Mouse (Mus musculus): ENCODE data around the gene Vangl1. TPM values are rescaled to one million over a fixed set of nuclear protein-coding genes. Genes with fewer than 3 reads are reported as not detected.
A peak's percentile ranks its signal among the peaks of the same experiment; 100 is the strongest.

Vangl1 gene
- total RNA-seq, 1 experiment from 2014 or later: 38.9 TPM

- no peak for DNase-seq
These were observed 61.5 kb downstream of the Vangl1 start for GRCm38 (mm10) chr3:102142947-102143346.

- DNase-seq: no peak
These were observed 62.6 kb downstream of the Vangl1 start for GRCm38 (mm10) chr3:102141893-102142292.

GRCm38 (mm10) chr3:102141451-102141850 lies 63.0 kb downstream of the Vangl1 start:
- no peak for DNase-seq

GRCm38 (mm10) chr3:102140606-102141005 lies 63.9 kb downstream of the Vangl1 start:
- no peak for DNase-seq

- no peak for DNase-seq
These were observed 65.6 kb downstream of the Vangl1 start for GRCm38 (mm10) chr3:102138899-102139298.

- no peak for DNase-seq
These were observed 67.3 kb downstream of the Vangl1 start for GRCm38 (mm10) chr3:102137158-102137557.

DNA sequence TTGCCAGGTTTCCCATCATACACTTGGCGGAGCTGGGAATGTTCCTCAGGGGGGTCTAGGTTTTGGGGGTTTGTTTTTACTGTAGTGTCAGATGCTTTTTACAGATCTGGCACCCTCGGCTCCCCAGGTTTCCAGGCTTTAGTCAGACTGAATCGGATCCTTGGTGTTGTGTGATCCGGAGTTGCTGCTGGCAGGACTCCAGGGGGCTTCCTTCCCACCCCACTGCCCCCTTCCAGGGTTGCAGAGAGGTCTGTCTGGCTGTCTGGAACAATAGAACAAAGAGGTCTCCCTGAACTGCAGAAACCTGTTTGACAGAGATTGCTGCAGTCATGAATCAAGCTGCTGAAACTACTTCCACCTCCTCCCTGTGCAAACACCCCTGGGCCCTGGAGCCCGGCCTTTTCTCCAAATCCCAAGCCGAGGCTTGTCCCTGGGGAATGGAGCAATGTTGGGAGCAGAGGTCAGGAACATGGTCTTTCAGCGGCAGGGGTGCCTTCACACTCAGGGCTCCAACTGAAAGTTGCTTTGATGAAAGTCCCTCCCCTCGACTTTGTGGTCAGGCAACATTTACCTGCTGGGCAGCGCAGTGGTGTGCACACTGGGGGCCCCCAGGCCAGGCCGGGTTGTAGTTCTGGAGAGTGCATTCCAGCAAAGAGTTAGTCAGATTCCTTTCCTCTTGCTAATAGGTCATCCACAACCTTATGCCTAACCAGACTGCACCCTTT lies 68.9 kb downstream of the Vangl1 start:
- no peak for DNase-seq

DNA sequence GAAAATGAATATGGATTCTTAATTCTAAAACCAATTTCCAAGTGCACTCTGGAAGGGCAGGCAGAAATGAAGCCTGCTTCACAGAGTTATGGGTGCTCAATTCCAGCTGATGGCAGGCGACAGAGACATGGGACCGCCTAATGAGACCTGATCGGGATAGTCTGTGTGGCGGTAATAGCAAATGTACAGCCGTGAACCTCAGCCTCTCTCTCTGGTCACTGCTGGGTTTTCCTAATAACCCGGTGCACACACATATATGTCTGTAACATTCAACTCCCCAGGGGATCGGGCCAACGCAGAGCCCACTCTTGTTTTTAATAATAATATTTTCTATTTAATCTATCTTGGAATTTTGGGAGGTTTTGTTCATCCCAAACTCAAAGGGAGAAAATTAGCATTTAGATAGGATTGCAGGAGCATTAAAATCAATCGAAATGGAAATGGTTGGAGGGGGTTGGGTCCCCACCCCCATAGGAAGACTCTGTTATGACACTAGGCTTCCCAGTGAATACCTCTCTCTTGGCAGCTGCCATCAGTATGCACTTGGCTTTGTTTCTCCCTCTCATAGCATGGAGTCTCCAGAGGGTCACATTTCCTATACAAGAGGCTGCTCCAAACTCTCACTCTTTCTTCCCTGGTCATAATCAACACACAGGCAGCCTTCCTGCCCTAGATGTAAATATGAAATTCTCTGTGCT lies 72.7 kb downstream of the Vangl1 start:
- no peak for DNase-seq

DNA sequence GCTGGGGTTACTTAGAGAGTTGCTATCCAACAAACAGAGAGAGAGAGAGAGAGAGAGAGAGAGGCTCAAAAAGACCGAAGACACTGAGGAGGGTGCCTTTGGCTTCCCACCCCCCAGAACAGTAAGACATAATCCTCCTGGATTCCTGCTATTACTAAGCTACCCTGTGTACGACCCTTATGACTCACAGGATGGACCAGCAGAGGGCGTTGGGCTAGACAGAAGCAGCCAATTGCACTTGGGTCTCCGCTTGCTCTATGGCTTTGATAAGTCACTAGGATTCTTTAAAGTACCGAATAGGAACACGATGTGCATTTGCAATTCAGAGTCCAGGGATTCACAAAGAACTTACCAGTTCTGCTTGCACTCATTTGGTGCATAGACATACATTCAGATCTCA lies 74.0 kb downstream of the Vangl1 start:
- DNase-seq: peak; percentile 25

DNA sequence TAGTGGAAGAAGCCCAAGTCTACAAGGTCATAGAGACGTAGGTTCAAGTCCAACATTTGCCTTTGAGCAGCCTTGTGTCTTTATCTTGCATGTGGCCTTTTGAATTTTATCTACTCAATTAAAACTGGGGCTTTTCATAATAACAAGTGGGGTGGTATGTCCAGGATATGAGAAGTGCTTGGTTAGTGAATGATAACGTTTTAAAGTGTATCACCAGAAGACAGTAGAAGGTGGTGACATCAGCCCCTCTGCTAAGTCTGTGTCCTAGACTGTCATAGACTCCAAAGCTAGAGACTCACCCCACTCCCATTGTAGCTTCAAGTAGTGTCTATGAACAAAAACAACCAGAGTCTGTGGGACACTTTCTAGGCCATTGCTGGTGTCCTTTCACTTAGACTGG lies 76.3 kb downstream of the Vangl1 start:
- DNase-seq: no peak

DNA sequence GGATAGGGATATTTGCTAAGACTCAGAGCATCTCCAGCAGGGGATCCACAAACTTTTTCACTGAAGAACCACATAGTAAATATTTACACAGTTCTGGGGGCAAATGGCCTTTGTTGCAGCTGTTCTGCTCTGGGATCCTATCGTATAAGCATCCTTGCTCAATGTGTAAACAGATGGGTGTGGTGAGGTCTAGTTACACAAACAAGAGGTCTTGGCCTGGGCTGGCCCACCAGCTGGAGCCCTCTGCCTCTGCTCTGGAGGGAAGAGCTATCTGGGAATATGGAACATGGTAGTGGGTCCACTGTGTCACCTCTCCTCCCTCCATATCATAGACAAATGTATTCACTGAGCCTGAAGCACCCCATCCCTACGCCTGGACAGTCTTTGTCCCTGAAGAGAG lies 77.4 kb downstream of the Vangl1 start:
- no peak for DNase-seq

DNA sequence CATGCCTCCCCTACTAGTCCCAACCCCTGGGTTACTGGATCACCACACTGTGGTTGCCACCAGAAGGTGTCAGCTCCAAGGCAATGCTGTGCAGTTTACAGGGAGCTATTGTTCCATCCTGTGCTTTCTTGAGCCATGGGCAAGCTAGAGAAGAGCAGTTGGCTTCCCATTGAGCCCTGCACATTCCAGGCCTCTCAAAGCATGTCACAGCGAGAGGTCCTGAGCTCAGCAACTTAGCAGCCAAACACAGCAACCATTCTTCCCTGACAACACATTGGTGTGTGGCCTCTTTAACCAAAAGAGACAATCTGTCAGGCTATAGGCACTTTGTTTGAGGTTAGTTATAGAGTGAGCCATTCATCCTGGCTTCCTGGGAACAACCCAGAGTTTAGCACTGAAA lies 78.9 kb downstream of the Vangl1 start:
- no peak for DNase-seq

DNA sequence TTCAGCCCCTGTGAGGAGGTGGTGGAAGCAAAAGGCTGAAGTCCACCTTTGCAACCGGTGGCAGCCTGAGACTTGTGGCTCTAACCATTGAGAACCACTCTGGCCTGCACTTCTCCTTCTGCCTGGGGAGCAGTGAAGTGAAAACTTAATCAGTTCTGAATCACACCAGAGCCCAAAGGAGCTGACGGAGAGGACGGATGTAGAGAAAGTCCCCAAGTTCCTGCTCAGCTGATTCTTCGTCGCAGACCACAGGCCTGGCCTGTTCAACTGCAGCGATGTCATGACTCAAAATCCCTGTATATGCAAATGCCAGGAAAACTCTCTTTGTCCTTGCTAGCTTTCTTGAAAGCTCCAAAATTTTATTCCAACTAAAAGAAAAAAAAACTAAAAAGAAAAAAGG lies 80.8 kb downstream of the Vangl1 start:
- no peak for DNase-seq

- DNase-seq: no peak
These were observed 82.4 kb downstream of the Vangl1 start for GRCm38 (mm10) chr3:102122046-102122445.

DNA sequence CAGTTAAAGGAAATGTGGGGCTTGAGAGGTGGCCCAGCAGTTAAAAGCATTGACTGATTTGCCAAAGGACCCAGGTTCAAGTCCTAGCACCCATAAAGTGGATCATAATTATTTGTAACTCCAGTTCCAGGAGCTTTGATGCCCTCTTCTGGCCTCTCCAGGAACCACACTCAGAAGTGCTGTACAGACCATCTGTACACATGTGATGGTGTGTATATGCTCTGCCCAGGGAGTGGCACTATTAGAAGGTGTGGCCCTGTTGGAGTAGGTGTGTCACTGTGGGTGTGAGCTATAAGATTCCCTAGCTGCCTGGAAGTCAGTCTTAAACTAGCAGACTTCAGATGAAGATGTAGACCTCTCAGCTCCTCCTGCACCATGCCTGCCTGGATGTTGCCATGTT lies 83.5 kb downstream of the Vangl1 start:
- DNase-seq: no peak

- no peak for DNase-seq
These were observed 92.4 kb downstream of the Vangl1 start for GRCm38 (mm10) chr3:102111979-102112599.

GRCm38 (mm10) chr3:102108201-102108600 lies 96.3 kb downstream of the Vangl1 start:
- no peak for DNase-seq

DNA sequence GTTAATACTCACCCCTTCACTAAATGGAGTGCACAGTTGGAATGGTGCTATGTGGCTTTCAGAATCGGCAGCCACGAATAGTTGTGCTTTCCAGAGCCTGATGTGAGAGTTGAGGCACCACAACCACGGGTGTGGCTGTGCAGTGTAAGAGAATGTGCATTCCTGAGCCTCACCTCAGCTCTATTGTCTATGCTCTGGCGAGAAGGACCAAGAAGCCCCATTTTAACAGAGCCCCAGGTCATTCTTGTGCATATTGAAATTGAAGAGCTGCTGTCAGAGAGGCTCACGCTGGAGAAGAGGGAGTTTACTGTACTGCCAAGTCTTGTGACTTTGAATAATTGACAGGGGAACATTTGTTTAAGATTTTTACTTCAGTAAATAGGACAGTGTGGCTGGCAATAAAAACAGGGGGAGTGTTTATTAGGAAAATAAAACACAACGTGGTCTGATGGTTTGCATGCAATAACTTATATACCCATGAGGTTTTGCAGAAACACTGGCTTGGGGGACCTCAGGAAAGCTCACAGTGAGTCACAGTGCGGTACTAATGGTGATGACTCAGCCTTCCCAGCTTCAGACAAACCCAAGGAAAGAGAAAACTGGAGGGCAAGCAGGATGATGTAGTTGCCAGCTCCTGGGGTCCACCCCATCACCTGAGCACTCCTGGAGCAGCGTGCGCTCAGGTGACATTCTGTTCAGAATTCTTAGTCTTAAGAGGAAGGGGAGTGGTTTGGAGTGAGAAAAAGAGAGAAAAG lies 100.5 kb downstream of the Vangl1 start:
- no peak for DNase-seq
